Mouse (Mus musculus) neural tube, embryonic 14.5 days (tissue): Measurements from ENCODE around the gene Zfp867. TPM values are rescaled to one million over a fixed set of nuclear protein-coding genes. Genes with fewer than 3 reads are reported as not detected.

Experiments used
- ATAC-seq: fragments of 200-750 bp; cut with Nextera tagmentation; 2 replicates; pipeline ENCODE4 v1.8.0; 2017; ENCODE audit warnings: low read depth, mild to moderate bottlenecking, moderate TSS enrichment, moderate library complexity
- H3K27ac ChIP-seq: fragments of 300-500 bp; sonication (generic); 2 replicates; pipeline ENCODE4 v1.5.1; 2014; ENCODE audit warnings: low read depth, mild to moderate bottlenecking, control low read depth, low read length, moderate library complexity, mixed read lengths
- H3K27me3 ChIP-seq: fragments of 300-500 bp; sonication (generic); 2 replicates; pipeline ENCODE4 v1.6.1; 2014; ENCODE audit warnings: low read length; ENCODE audit not compliant: control insufficient read depth, insufficient read depth
- H3K36me3 ChIP-seq: fragments of 300-500 bp; sonication (generic); 2 replicates; pipeline ENCODE4 v1.6.1; 2014; ENCODE audit warnings: low read length, mixed read lengths; ENCODE audit not compliant: control insufficient read depth, insufficient read depth
- H3K4me1 ChIP-seq: fragments of 300-500 bp; sonication (generic); 2 replicates; pipeline ENCODE4 v1.6.1; 2014; ENCODE audit warnings: low read length; ENCODE audit not compliant: control insufficient read depth, insufficient read depth
- H3K4me2 ChIP-seq: fragments of 300-500 bp; sonication (generic); 2 replicates; pipeline ENCODE4 v1.6.1; 2014; ENCODE audit warnings: mild to moderate bottlenecking, low read depth, low read length, control low read depth
- H3K4me3 ChIP-seq: fragments of 300-500 bp; sonication (generic); 2 replicates; pipeline ENCODE4 v1.5.1; 2014; ENCODE audit warnings: low read depth, low read length, control low read depth, mixed read lengths
- H3K9ac ChIP-seq: fragments of 300-500 bp; sonication (generic); replicated peaks from 2 replicates; pipeline ENCODE4 v1.6.1; 2014; ENCODE audit warnings: low read depth, mild to moderate bottlenecking, control low read depth, low read length, mixed read lengths
- H3K9me3 ChIP-seq: fragments of 300-500 bp; sonication (generic); 2 replicates; pipeline ENCODE4 v1.6.1; 2016; ENCODE audit warnings: low read length; ENCODE audit not compliant: control insufficient read depth
- WGBS: fragments of 180-500 bp; shearing (Covaris S2); extraction: QIAGEN DNeasy Blood & Tissue Kit; methylation state at CpG from one replicate; pipeline ENCODE4 v1.1.7; 2014; 5-methylcytosine and 5-hydroxymethylcytosine counted together
- polyA plus RNA-seq: library from polyadenylated mRNA; unstranded; fragments of >200 nt; fragmentation: Nextera tagmentation; extraction: Ambion mirVana; gene quantifications from 2 replicates; pipeline ENCODE4 v1.2.1, GENCODE M21; 2014

The Zfp867 gene
- polyA plus RNA-seq: 13.9 and 15.0 TPM in 2 replicates

DNA sequence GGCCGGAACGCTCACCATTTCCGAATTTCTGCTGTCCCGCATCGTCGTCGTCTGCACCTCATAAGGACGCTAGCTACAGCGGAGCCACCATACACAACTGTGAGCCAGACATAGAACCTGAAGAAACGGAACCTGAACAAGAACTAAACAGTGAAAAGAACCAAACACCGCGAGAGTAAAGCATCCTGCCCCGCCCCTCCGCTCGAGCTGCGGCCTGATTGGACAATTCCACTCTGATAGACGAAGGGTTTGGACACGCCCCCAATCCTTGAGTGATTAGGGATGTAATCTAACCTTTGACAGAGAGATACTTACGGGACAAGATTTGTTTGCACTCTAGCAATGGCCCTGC, at the start of gene Zfp867:
TSS of gene Zfp867 (minus strand) at position 149 of the 352 bp plus-strand sequence.
- Histone ChIP-seq H3K4me3 (peak within 1 kb of the TSS; percentile 84), H3K4me1 (peaks cover 8% of the 10 kb centered on the region), H3K27ac (peak within 1 kb of the TSS; percentile 80), H3K9me3 (no peaks in the 10 kb centered on the region), H3K36me3 (no peaks in the 10 kb centered on the region), H3K4me2 (peak within 1 kb of the TSS; percentile 82), H3K9ac (peak within 1 kb of the TSS; percentile 89), H3K27me3 (no peaks in the 10 kb centered on the region)
- peak; percentile 93 for ATAC-seq
- WGBS: under 1% methylated on average over 19 of the region's 19 CpGs

DNA sequence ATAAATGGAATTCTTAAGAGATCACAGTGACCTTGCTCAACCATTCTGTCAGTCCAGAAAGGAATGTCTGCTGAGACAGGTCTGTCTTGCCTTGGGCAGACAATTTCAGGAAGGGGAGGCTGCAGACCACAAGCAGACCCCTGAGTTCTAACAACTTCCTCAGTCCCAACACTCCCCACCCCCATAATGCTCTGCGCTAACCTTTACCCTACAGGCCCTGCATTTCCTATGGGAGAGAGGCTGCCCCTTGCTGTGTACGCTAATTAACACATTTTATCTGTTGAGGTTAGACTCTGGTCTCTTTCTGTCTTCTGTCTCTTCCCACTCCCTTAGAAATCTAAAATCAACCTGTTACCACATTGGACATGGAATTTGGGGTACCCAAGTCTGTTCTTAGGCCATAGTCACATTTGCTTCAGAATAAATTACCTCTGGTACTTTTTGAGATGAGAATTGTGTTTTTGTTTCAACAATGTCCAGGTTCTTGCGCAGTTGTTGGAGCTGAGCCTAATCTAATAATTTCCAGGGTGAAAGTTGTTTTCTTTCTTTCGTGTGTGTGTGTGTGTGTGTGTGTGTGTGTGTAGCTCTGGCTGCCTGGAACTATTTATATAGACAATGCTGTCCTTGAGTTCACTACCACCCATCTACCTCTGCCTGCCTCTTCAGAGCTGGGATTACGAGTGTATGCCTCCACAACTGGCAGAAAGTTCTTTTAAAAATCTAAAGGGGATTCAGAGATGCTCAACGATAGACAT, 47.6 kb upstream of the Zfp867 start:
- Histone ChIP-seq H3K9ac (no peak overlapping the region), H3K4me1 (no peaks in the 10 kb centered on the region), H3K4me3 (no peak overlapping the region), H3K4me2 (no peak overlapping the region), H3K36me3 (no peaks in the 10 kb centered on the region), H3K9me3 (no peaks in the 10 kb centered on the region), H3K27me3 (no peaks in the 10 kb centered on the region), H3K27ac (no peak overlapping the region)
- 80% methylated on average over 6 of the region's 6 CpGs for WGBS
- ATAC-seq: no peak

DNA sequence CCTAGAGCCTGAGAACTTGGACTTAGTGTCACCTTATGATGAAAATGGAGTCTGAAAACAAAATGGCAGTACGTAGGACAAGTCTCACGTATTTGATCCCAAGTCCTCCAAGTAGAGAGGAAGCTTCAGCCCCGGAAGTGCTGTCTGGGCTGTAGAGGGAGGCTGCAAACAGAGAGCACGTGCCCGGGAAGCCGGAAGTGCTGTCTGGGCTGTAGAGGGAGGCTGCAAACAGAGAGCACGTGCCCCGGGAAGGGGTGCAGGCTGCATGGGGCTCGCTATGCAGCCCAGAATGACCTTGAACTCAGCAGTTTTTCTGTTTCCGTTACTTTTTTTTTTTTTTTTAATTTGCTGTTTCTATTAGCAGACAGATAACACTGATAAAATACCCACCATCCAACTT, 46.0 kb upstream of the Zfp867 start:
- H3K9me3 ChIP-seq: no peaks in the 10 kb centered on the region

DNA sequence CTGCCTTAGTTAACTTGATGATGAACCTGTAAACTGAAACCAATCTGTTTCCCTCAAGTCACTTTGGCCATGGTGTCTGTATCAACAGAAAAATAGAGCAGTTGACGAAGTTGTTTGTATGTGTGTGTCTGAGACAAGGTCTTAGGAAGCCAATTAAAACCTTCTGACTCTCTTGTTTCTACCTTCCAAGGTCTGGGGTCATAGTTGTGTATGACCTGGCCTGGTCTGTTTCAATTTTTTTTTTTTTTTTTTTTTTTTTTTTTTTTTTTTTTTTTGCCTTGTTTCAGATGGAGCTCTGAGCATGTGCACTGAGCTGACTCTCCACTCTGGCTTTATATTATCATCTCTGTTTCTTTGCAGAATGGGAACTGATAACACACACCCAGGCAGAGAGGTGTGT, 45.2 kb upstream of the Zfp867 start:
- H3K4me2 ChIP-seq: no peak overlapping the region
- H3K9me3 ChIP-seq: no peaks in the 10 kb centered on the region
- no peak overlapping the region for H3K4me3 ChIP-seq
- H3K4me1 ChIP-seq: no peaks in the 10 kb centered on the region
- ATAC-seq: no peak
- no peaks in the 10 kb centered on the region for H3K27me3 ChIP-seq
- no peak overlapping the region for H3K27ac ChIP-seq
- WGBS: 90% methylated on average over 1 of the region's 1 CpGs
- no peaks in the 10 kb centered on the region for H3K36me3 ChIP-seq
- no peak overlapping the region for H3K9ac ChIP-seq

More for the DNA sequence above, 46.0 kb upstream of the Zfp867 start:
- Histone ChIP-seq H3K4me2 (no peak overlapping the region), H3K4me1 (no peaks in the 10 kb centered on the region), H3K4me3 (no peak overlapping the region), H3K27ac (no peak overlapping the region), H3K27me3 (no peaks in the 10 kb centered on the region), H3K9ac (no peak overlapping the region), H3K36me3 (no peaks in the 10 kb centered on the region)
- ATAC-seq: no peak
- 65% methylated on average over 10 of the region's 10 CpGs for WGBS

DNA sequence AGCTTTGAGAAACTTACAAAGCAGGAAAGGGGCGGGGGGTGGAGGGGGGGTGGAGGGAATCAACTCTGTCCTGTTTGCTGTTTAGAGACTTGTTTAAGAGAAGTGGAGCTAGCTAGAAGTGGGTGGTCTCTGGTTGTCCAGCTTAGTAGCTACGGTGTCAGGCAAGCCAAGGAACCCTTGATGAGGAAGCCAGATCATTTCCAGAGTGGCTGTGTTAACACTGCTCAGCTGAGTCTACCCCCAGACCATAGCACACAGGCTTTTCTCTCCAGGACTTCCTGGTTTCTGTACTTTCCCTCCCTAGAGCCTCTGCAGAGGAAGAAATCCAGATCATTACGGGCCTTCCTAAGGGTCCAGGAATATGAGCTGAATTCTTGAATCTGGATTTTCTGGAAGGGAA, 42.5 kb upstream of the Zfp867 start:
- H3K4me3 ChIP-seq: no peak overlapping the region
- ATAC-seq: no peak
- no peaks in the 10 kb centered on the region for H3K36me3 ChIP-seq
- H3K4me2 ChIP-seq: no peak overlapping the region
- 74% methylated on average over 3 of the region's 3 CpGs for WGBS
- no peaks in the 10 kb centered on the region for H3K4me1 ChIP-seq
- H3K9me3 ChIP-seq: no peaks in the 10 kb centered on the region
- no peak overlapping the region for H3K27ac ChIP-seq
- no peaks in the 10 kb centered on the region for H3K27me3 ChIP-seq
- H3K9ac ChIP-seq: no peak overlapping the region

DNA sequence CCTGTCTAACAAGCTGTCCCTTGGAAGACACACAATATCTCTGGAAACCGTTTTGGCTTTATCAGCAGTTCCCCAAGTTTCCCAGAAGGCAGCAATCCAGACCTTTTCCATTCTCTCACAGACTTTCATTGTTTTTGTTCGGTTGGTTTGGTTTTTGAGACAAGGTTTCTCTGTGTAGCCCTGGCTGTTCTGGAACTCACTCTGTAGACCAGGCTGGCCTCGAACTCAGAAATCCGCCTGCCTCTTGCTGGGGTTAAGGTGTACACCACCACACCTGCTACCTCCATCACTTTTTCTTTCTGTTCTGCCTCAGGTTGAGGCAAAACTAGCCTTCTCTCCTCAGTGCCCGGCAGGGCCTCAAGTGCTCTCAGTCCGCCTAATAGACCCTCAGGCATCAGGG, 42.1 kb upstream of the Zfp867 start:
- no peak for ATAC-seq
- Histone ChIP-seq H3K4me1 (no peaks in the 10 kb centered on the region), H3K9me3 (no peaks in the 10 kb centered on the region), H3K27me3 (no peaks in the 10 kb centered on the region), H3K27ac (no peak overlapping the region), H3K4me3 (no peak overlapping the region), H3K36me3 (no peaks in the 10 kb centered on the region), H3K4me2 (no peak overlapping the region), H3K9ac (no peak overlapping the region)
- 71% methylated on average over 6 of the region's 6 CpGs for WGBS

DNA sequence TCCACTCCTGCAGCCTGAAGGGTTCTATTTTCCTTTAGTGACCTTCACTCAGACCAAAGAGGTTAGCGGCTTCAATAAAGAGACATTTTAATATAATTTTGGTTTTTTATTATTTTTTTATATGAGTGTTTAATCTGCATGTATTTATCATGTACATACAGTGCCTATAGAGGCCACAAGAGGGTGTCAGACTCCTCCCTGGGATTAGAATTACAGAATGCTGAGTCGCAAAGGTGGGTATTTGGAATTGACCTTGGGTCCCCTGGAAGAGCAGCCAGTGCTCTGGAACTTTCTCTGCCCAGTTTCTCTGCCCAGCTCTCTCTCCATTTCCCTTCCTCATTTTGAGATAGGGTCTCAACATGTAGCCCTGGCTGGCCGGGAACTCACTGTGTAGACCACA, 41.3 kb upstream of the Zfp867 start:
- 86% methylated on average over 3 of the region's 3 CpGs for WGBS
- Histone ChIP-seq H3K4me1 (no peaks in the 10 kb centered on the region), H3K27ac (no peak overlapping the region), H3K36me3 (no peaks in the 10 kb centered on the region), H3K9me3 (no peaks in the 10 kb centered on the region), H3K27me3 (no peaks in the 10 kb centered on the region), H3K9ac (no peak overlapping the region), H3K4me3 (no peak overlapping the region), H3K4me2 (no peak overlapping the region)
- ATAC-seq: no peak

DNA sequence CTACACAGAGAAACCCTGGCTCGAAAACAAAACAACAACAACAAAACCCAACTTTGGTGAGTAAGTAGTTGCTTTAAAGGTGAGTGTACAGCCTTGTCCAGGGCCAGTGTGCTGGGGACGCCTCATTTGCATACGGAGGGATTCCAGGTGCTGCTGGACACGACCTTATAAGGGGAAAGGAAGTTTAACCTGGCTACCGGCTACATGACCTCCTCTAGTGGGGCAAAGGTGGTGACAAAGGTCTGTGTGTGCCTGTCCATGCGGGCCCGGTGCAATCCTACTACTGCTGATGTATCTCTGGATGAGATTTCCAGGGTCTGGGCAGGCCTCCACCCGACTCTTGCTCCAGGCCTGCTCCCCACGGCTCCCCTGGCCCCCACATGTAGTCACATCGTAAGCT, 40.5 kb upstream of the Zfp867 start:
- no peak for ATAC-seq
- Histone ChIP-seq H3K36me3 (no peaks in the 10 kb centered on the region), H3K27ac (no peak overlapping the region), H3K4me2 (no peak overlapping the region), H3K9ac (no peak overlapping the region), H3K4me3 (no peak overlapping the region), H3K9me3 (no peaks in the 10 kb centered on the region), H3K4me1 (no peaks in the 10 kb centered on the region; the same call in 1 of the 2 replicates), H3K27me3 (no peaks in the 10 kb centered on the region)
- WGBS: 94% methylated on average over 10 of the region's 10 CpGs

DNA sequence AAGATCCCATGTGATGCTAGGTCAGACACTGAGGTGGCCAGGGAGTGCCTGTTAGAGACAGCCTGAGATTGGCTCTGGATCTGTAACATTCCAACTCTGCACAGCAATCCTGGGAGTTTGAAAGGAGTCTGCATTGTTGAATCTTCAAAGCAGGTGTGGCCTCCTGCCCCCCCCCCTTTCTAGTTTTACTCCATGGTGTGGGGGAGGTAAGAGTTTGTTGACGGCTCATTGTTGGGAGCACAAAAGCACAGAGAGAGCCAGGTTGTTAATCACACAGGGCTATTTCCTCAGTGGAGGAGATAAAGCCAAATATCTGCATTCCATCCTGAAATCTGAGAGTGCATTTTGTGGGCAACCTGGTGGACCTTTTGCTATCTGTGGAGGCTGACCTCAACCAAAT, 39.3 kb upstream of the Zfp867 start:
- Histone ChIP-seq H3K4me1 (peaks cover 9% of the 10 kb centered on the region), H3K4me2 (no peak overlapping the region), H3K36me3 (no peaks in the 10 kb centered on the region), H3K4me3 (no peak overlapping the region), H3K27ac (no peak overlapping the region), H3K27me3 (no peaks in the 10 kb centered on the region), H3K9me3 (no peaks in the 10 kb centered on the region), H3K9ac (no peak overlapping the region)
- 44% methylated on average over 1 of the region's 1 CpGs for WGBS
- ATAC-seq: no peak
